Mouse (Mus musculus) kidney, postnatal 10 days (tissue): ENCODE measurements around the gene Pnrc2.
A peak's percentile ranks its signal among the peaks of the same experiment; 100 is the strongest.

Experiments used
- DNase-seq: peaks from one replicate; pipeline ENCODE4 v3.0.0; 2021; ENCODE audit warnings: mixed read lengths

Gene Pnrc2

DNA sequence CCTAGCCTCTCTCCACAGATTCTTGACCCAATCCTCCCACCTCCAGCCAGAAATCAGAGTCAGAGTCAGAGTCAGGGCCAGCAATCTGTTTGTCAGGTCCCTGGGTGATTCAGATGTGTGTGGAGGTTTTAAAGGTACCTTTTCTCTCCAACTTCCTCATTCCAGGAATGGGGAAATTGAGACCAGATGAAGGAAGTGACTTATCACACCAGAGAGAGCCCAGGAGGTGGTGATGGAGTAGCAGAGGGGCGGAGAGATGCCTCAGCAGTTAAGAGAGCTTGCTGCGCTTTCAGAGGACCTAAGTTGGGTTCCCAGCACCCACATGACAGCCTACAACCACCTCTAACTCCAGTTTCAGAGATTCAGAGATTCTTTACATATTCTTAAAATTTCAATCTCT lies 17.9 kb upstream of the Pnrc2 start:
- no peak for DNase-seq

DNA sequence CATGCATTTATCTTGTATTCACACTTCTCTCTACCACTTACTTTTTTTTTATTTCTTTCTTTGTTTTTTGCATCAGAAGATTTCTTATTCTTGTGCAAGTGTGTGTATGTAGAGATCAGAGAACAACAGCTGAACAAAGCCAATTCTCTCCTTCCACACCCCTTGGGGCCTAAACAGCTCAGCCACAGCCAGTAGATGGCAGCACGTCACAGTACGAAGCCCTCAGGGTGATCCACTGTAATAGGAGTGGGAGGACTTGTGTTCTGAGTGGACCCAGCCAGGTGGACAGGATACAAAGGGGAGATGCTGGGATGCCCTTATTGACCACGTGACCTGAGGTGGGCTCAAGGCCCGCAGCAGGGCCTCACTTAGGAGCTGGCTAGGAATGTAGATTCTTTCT lies 16.2 kb upstream of the Pnrc2 start:
- DNase-seq: peak; percentile 89

DNA sequence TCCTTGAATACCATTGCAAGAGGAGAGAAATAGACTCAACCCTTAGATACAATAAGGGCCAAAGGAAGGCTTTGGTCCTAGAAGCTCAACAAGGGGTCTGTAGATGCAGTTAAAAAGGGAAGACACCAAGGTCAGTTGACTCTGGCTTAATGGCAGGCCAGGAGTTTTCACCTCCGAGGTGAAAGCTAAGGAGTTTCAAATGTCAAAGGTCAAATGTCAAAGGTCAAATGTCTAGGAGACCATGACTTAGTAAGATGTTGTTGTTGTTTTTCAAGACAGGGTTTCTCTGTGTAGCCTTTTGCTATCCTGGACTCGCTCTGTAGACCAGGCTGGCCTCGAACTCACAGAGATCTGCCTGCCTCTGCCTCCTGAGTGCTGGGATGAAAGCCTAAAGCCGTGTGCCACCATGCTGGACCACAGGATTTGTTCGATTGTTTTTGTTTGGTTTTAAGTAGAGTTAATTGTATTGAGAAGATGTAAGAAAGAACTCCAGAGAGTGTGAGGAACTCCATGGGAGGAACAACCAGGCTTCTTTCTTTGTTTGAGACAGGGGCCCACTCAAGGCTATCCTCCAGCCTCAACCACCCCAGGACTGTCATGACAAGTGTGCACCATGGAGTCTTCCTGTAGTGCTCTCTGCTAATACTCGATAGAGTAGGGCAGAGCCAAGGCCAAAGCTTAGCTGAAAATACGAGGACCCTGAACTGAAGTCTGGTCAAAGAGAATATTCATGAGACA lies 15.7 kb upstream of the Pnrc2 start:
- DNase-seq: no peak

DNA sequence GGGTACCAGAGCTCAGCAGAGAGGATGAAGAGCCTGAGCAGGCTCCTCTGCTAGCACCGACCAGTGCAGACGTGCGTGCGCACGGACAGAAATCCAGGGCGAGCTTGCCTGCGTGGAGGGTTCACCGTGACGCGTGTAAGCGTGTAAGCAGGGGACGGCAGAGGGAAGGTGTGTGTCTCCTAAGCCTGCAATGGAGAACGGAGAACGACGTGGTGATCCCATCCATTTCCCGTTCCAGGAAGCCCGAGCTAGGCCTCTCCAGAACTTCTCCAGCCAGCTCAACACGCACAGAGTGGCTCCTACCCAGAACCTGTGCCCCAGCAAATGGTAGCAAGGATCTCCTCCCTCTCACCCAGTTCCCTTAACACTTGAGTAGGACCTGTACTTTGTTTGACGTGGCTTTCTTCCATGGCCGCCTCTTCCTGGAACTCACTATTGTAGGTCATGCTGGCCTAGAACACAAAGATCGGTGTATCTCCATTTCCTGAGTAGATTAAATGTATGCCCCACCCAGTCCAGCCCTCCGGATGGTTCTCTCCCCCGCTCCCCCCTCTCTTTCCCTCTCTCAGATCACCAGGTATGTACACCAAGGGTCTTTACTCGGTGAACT lies 14.9 kb upstream of the Pnrc2 start:
- no peak for DNase-seq

DNA sequence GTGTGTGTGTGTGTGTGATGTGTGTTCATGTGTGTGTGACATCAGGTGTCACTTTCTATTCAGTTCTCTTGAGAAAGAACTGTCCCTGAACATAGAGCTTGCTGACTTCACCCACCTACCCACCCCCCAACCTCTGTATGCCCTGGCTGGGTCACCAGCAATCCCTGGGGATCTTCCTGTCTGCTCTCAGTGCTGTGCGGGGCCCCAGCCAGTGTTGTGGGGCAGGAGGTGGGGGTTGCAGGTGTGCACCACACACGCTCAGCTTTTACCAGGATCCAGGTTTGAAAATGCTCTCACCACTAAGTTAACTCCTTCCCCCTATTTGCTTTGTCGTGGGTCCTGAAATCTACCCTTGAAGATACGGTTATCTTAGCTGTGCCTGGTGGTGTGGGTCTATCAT lies 12.5 kb upstream of the Pnrc2 start:
- peak; percentile 4 for DNase-seq

DNA sequence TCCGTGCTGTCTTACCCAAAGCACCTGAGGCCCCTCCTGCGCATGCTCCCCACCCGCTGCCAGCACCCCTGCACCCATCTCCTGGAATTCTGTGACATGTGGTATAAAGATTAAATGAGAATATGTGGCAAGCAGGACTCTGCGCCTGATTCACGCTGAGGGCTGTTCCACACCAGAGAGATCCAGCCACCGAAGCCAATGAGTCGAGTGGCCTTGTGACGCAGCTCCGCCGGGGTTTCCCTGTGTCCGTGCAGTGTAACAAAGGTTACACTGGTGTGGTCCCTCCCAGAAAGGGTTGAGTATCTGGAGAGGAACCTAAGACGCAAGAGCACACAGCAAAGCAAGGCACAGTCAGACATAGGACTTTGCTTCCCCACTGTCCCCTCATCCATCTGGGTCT lies 12.0 kb upstream of the Pnrc2 start:
- peak; percentile 3 for DNase-seq

DNA sequence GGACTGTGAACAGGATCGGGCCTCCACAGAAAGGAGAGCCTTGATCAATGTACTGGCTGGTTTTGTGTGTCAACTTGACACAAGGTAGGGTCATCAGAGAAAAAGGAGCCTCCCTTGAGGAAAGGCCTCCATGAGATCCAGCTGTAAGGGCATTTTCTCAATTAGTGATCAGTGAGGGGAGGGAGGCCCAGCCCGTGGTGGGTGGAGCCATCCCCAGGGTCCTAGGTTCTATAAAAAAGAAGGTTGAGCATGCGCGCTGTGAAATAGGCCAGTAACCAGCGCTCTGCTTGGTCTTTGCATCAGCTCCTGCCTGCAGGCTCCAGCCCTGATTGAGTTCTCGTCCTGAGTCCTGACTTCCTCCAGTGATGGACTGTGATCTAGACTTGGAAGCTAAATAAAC lies 10.9 kb upstream of the Pnrc2 start:
- peak; percentile 6 for DNase-seq

DNA sequence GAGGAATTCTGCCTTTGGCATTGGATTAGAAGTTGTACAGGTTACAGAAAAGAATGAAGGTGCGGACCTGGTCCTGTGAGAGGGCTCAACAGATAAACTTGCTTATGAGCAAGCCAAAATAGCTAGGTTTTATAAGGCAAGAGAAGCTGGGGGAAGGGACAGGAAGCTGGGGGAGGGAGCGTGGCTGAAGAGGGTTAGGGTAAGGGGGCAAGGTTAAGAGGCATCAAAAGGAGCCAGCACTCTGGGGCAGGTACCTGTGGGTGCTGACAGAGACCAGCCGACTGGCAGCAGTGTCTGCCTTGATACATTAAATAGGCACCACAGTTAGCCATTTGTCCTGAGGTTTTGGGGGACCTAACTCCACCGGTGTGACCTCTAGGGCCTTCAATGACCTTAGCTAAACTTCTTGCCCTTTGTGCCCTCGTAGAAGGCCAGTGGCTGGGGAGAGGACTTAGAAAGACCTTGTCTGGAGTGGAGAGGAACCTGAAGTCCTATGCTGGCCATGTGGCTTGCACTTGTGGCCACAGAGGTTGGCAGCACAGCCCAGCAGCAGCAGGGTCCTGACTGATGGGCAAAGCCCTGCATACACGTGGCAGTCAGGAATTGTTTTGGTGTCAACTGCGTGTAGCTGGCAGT lies 10.3 kb upstream of the Pnrc2 start:
- DNase-seq: peak; percentile 20

DNA sequence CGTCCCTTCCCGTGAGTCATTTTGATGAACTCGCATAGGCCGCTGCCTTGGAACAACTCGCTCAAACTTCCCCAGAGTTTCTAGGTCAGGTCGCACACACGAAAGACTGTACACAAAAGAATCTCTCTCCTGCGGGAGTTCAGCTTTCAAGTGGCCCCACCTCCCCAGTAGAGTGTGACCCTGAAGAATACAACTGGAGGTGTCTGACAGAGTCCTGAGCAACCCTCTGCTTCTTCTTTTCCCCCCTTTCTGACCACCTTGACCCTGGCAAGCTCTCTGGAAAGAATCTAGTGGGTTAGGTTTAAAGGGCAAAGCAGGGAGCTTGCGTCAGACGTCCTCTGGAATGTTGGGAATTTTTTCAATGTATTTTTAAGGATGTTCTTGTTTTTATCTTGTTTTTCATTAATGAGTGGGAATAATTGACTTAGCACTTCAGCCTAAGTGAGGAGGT lies 9.8 kb upstream of the Pnrc2 start:
- DNase-seq: peak; percentile 33

DNA sequence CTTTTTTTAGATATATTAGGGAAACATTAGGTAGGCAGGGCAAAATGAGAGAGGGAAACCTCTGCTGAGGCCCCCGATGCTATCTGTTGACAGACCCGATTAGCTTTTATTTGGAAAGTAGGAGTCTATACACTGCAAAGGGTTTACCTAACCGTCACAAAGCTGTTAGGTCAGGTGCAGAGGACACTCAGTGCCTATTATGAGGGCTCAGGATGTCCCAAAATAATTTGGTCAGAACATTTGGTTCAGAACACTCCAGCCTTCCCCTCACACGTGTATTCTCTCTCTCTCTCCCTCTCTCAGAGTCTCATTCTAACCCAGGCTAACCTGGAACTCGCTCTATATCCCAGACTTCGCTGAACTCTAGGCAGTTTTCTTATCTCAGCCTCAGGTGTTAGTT lies 8.4 kb upstream of the Pnrc2 start:
- DNase-seq: no peak

DNA sequence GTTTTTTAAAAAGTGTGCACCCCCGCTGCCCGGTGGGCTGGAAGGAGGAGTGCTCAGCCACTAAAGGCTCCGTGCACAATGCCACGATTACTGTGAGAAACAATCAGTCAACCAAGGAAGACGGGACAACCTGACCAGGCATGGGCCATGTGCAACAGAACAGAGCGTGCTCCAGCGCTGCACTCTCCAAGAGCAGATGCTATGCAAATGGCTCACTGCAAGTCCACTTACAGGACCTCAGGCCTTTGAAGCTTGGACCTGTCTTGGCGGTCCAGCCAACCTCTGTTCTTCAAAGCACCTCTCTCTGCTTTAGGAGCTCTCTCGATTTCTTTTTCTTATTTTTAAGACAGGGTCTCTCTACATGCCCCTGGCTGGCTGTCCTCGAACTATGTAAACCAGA lies 6.9 kb upstream of the Pnrc2 start:
- DNase-seq: peak; percentile 7

DNA sequence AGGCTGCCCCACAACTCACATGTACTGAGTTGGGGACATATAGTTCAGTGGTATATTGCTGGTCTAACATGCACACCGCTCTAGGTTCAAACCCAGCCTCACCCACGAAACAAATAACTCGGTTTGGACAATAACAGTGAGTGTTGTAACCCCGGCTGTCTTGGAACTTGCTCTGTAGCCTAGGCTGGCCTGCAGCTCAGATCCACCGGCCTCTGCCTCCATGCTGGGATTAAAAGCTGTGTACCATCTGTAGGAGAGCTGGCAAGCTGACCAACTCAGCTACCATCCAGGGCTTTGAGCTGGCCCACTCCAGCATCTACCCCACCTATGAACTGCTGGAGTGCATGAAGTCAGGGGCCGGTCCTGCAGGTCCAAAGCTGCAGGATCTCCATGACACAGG lies 6.4 kb upstream of the Pnrc2 start:
- DNase-seq: peak; percentile 6

DNA sequence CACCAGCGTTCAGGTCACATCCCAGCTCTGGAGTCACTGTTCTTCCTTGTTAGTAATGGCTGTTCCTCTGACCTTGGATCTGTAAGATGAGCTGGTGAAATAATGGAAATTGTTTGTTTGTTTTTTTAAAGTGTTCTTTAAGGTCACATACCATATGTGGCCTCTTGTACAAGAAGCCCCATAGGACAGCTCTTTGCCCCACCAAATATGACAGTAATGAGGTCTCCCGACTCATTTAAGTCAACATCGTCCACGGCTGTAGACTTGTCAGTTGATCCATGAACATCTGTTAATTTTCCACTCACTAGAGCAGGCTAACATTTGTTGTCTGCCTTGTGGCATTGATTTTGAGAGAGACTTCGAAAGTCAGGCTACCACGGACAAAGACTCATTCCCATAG lies 5.4 kb upstream of the Pnrc2 start:
- no peak for DNase-seq

DNA sequence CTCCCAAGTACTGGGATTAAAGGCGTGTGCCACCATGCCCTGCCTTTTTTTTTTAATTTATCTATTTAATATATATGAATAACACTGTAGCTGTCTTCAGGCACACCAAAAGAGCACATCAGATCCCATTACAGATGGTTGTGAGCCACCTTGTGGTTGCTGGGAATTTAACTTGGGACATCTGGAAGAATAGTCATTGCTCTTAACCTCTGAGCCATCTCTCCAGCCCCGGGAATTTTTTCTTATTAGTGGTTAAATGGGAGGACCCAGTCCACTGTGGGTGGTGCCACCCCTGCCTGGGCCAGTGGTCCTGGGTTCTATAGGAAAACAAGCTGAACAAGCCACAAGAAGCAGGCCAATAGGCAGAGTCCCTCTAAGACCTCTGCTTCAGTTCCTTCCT lies 4.1 kb upstream of the Pnrc2 start:
- DNase-seq: peak; percentile 64

DNA sequence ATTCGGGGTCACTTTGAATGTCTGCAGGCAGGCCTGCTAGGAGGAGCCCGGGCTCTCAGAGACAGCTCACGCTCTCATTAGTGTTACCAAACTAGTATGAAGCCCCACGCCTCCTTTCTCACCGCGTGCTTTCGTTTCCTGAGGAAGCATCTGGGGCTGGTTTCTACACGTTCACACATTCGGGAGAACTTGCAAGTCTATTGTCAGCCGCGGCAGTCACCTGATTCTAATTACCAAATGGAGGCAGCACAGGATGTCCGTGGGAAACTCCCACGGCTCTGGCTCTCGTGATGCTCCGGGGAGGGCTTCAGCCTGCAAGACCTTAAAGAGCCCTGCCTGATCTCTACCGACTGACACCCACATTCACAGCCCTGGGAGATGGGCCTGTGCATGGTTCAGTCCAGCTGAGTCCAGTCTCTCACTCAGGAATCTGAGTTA lies 3.0 kb upstream of the Pnrc2 start:
- peak; percentile 84 for DNase-seq

DNA sequence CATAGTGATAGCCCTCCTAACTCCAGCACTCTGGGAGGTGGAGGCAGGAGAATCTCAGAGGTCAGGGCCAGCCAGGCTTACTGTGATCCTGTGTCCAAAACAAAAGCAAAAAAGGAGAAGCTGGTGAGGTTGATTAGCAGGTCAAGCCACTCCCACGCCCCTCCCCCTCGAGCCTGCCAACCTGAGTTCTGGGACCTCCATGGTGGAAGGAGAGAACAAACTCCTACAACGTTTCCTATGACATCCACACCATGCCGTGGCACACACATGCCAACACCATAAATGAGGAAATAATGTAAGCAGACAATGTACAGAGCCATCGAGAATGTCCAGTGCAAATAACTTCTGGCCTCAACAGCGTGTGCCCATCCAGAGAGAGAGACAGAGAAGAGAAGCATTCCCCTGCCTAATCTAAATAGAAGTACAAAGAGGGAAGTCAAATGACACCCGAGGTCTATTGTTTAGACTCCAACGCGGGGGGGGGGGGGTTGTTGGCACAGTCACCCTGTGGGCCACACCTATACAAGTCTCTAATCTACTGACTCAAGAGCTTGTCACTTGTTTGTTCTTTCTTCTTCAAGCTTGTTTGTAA lies 2.4 kb upstream of the Pnrc2 start:
- peak; percentile 81 for DNase-seq

DNA sequence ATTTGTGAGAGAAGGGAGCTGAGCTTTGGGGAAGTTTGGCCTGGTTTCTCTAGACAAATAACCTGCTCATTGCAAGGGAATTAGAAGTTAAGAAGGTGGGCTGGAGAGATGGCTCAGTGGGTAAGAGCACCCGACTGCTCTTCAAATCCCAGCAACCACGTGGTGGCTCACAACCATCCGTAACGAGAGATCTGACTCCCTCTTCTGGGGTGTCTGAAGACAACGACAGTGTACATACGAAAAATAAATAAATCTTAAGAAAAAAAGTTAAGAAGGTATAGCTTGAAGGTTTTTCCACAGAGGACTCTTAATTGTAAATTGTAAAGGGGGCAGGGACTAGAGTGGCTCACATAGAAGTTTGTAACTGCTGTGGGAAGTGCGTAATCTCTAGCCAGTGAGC lies 1.9 kb upstream of the Pnrc2 start:
- no peak for DNase-seq

DNA sequence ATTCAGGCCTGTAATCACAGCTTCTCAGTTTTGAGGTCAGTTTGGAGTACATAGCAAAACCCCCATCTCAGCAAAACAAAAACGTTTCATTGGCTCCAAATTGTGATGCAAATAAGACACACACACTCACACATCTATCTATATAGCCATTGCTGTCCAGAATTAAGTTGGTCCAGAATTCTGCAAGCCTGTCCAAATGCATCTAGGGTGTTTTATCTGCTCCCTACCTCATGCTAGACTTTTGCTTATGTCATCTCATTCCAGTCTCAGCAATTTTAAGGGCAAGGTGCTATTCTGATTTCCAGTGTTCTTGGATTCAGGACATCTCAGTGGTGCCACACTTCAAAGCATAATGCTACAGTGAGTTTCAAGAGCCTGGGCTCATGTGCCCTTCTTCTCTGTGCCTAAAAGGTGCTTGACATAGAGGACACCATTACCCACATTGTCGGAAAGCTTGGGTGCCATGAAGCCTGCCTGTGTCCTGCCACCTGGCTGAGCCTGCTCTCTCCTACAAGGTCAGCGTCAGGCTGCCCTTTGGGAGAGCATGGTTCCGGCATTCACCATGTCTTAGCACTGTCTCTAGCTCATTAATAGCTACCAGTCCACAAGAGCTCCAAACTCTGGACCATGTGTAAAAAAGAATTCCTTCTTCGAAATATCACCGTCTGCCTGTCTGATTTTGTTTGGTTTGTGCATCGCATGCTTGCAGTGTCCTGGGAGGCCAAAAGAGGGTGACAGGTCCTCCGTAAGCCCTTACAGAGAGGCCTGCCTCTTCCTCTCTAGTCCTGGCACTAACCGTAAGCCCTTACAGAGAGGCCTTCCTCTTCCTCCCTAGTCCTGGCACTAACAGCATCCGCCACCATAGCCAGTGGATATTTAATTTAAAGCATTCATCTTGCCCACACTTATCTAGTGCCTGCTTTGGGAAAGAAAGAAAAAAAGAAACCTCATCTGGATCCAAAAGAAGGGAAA lies 1.2 kb upstream of the Pnrc2 start:
- DNase-seq: no peak

DNA sequence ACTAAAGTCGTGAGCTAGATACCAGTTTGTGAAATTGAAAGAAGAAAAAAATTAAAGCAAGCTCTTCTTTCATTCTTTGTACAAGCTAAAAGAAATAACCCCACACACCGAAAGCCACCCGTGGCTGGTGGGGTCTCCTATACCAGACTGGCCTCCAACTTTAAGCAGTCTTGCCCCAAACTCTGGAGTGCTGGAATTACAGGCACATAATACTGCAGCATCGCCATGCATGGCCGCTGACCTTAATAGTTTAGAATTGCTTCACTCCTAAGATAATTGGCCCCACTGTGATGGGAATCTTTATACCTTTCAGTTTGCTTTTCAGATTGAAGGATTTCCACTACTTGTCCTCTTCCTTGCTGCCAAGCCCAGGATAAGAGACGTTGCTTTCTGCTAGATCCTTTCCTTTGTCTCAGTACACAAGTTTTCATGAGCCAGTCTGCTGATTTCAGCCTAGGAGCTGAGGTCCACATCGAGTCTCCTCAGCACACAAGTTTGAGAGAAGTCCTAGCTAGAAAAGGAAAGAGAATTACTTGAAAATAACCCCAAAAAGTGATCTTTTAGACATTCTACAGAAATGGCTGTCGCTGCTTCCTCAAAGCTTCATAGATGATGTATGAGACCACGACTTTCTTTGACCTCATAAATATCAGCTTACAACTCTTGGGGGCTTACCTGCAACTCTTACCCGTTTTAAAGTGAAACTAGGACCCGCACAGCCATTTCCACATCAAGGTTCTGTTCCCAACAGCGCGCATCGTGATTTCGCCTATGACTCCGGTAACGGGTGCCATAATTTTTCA lies 860 bp downstream of the Pnrc2 start:
- DNase-seq: no peak

DNA sequence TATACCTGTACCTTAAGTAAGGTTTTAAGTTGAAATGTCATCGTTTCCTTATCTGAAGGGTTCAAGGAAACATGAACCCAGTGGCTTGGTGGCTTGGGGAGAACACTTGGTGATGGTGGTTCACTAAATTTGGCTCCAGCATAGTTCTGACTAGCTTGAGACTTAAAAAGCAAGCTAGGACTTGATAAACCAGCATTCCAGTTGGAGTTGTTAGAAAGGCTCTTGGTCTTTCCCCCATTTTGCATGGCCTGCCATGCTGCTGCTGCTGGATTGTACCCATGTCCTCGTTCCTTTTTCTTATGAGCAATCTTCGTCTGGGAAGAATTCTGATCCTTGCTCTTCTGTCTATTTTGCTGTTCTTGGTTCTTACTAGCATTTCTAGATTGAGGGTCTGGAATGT lies 1.6 kb downstream of the Pnrc2 start:
- DNase-seq: no peak

DNA sequence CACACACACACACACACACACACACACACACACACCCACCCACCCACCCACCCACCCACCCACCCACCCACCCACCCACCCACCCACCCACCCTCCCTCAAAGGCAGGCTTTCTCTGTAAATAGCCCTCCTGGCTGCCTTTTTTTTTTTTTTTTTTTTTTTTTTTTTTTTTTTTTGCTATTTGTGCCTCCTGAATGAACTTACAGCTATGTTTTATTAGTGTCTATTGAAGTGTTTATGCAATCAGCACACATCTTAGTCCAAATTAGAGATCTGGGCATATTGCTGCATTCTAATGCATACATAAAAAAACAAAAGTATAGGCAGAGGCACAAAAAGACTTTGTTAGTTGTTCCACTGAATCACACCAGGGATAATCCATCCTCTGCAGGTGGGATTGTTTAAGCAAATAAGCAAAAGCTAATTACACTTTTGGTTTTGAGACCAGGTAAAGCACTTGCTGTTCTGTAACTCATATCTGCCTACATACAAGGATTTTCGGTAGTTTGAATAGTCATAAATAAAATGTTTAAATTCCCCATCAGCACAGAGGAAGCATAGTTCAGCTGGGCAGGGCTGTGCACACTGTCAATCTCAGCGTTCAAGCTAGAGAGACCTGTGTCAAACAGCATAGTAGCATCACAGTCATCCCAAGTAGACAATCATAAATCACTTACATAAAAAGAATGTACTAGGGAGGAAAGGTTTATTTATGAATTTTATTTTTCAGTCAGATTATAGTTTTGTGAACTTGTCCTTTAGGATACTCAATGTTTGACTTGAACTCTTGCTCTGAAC lies 3.2 kb downstream of the Pnrc2 start:
- DNase-seq: no peak
